Mouse (Mus musculus): ENCODE results near the gene Sncb.

DNA sequence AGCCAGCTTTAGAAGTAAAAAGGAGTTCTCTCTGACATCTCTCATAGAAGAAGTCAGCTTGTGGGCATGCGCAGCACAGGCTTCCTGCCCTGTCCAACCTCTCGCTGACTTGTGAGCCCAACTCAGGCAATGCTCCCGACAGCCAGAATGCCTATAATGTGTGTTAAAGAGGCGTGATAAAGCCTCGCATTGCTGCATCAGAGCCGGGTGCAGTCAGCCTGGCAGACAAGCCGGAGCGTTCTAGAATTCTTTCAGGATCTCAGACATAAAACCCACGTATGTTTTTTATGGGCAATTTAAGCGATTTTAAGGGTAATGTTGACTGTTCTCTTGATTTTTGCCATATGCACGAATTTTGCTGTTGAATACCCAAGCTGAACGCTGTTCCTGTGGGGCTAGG lies 41.7 kb upstream of the Sncb start:
- TF ChIP-seq CTCF (IDR thresholded peaks at IDR 0.05; ENCODE audit: extremely low read depth, insufficient read depth, insufficient read length, insufficient replicate concordance) (no peak), POLR2A (IDR thresholded peaks at IDR 0.05; ENCODE audit: low read depth, low read length) (no peak)
